Mouse (Mus musculus): ENCODE data around the gene Kcnj3. TPM values are rescaled to one million over a fixed set of nuclear protein-coding genes. Genes with fewer than 3 reads are reported as not detected.

Kcnj3 gene
- not detected for total RNA-seq (2023)

DNA sequence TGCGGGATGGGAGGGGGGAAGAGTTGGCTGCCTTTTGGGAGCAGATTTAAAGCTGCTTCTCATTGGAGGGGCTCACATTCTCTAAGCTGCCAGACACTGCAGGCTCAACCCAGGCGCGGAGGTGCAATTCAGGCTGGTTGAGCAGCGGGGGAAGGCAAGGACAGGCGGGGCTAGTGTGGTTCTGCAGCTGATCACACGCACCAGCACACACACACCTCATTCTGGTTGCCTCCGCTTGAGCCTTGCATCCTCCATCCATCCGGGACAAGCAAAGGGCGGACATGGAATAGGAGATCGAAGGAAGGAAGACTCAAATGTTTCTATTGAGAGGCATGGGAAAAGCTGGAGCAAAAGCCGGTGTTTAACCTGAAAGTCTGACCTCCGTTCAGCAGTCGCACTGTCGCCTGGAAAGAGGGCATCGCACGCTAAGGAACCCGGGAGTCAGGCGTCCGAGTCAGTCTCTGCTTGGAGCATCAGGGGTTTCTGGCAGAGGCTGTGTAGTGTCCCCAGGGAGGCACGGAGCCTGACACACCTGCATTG is at the start of gene Kcnj3:
TSS of gene Kcnj3 (plus strand) at position 250 of the 540 bp plus-strand sequence.

